In genomic region chr17:28451914-28452313, GRCm38 (mm10) we compare ENCODE assay signal across 20 mouse cellular contexts.
DNase-seq lines count a peak whose midpoint lies in the region; ATAC-seq and TF ChIP-seq lines count a peak whose summit lies in the region.
"Had no signal": no experiment of that assay in that cellular context is flagged by ENCODE, and none has a peak within 500 bp of the region (broad histone marks: within the 10 kb centered on the region; RNA-seq: fewer than 3 reads in every experiment).

No protein-coding gene starts in this region.

- no peak overlapping the region for H3K4me2 ChIP-seq in hindbrain, embryonic 15.5 days
- no peak overlapping the region for H3K4me2 ChIP-seq in kidney, postnatal 0 days (ENCODE audit: low read length)
- H3K4me2 ChIP-seq in kidney, embryonic 14.5 days (replicated peaks; ENCODE audit: low read depth, low read length), result no peak overlapping the region
- H3K4me2 ChIP-seq in midbrain, embryonic 16.5 days (ENCODE audit: low read length), result no peak overlapping the region
- H3K4me2 ChIP-seq in midbrain, embryonic 13.5 days (replicated peaks), result no peak overlapping the region
- H3K4me2 ChIP-seq: heart, embryonic 11.5 days; liver, embryonic 13.5 days; stomach, embryonic 15.5 days had no signal

- 88% methylated on average over 3 of the region's 3 CpGs for WGBS in hindbrain, embryonic 15.5 days
- WGBS in hindbrain, embryonic 10.5 days, result 91% methylated on average over 3 of the region's 3 CpGs
- WGBS in kidney, postnatal 0 days, result 74% methylated on average over 3 of the region's 3 CpGs
- 89% methylated on average over 3 of the region's 3 CpGs for WGBS in kidney, embryonic 14.5 days
- 83% methylated on average over 3 of the region's 3 CpGs for WGBS in midbrain, embryonic 16.5 days
- WGBS in midbrain, embryonic 13.5 days, result 97% methylated on average over 3 of the region's 3 CpGs

- TF ChIP-seq CTCF in kidney, postnatal 0 days (IDR thresholded peaks at IDR 0.05; ENCODE audit: low read depth), result no peak

- no peak overlapping the region for H3K9ac ChIP-seq in hindbrain, embryonic 15.5 days
- H3K9ac ChIP-seq in kidney, postnatal 0 days (ENCODE audit: low read depth, low read length), result no peak overlapping the region
- no peak overlapping the region for H3K9ac ChIP-seq in kidney, embryonic 14.5 days (ENCODE audit: low read depth, low read length)
- no peak overlapping the region for H3K9ac ChIP-seq in midbrain, embryonic 16.5 days (ENCODE audit: low read depth, low read length)
- no peak overlapping the region for H3K9ac ChIP-seq in midbrain, embryonic 13.5 days (replicated peaks)
- H3K9ac ChIP-seq: liver, embryonic 13.5 days; stomach, embryonic 15.5 days had no signal

- DNase-seq in hindbrain, embryonic 10.5 days (ENCODE audit: low spot score), result no peak
- DNase-seq in kidney, postnatal 0 days (ENCODE audit: low spot score), result no peak
- DNase-seq: adrenal gland, postnatal 14 days; cerebellum, adult 11 months; cerebellum, postnatal 10 days; gastrocnemius, adult 2 months; heart, postnatal 10 days; liver, embryonic 13.5 days; thymus, adult 18-20 months; thymus, postnatal 4 days had no signal

- H3K27me3 ChIP-seq in hindbrain, embryonic 15.5 days, result no peaks in the 10 kb centered on the region
- H3K27me3 ChIP-seq in hindbrain, embryonic 10.5 days (ENCODE audit: insufficient read depth, poor library complexity, severe bottlenecking), result no peaks in the 10 kb centered on the region
- H3K27me3 ChIP-seq in kidney, postnatal 0 days (ENCODE audit: insufficient read depth, low read length), result no peaks in the 10 kb centered on the region
- no peaks in the 10 kb centered on the region for H3K27me3 ChIP-seq in kidney, embryonic 14.5 days (ENCODE audit: control insufficient read depth, insufficient read depth, low read length)
- no peaks in the 10 kb centered on the region for H3K27me3 ChIP-seq in midbrain, embryonic 16.5 days (ENCODE audit: control insufficient read depth, insufficient read depth, low read depth, low read length)
- no peaks in the 10 kb centered on the region for H3K27me3 ChIP-seq in midbrain, embryonic 13.5 days
- H3K27me3 ChIP-seq: CH12.LX; liver, embryonic 13.5 days; stomach, embryonic 15.5 days had no signal

- H3K27ac ChIP-seq in hindbrain, embryonic 15.5 days (replicated peaks), result 0 out of 2 replicates have a peak overlapping the region, but pooled peaks have one; percentile 74
- H3K27ac ChIP-seq in hindbrain, embryonic 10.5 days, result no peak overlapping the region
- H3K27ac ChIP-seq in kidney, postnatal 0 days, result peak overlapping the region; percentile 68
- no peak overlapping the region for H3K27ac ChIP-seq in kidney, embryonic 14.5 days (ENCODE audit: low read depth, low read length)
- H3K27ac ChIP-seq in midbrain, embryonic 16.5 days (ENCODE audit: low read length), result peak overlapping the region; percentile 61; the same call in 1 of the 2 replicates
- H3K27ac ChIP-seq in midbrain, embryonic 13.5 days, result no peak overlapping the region
- H3K27ac ChIP-seq: gastrocnemius, adult 2 months; liver, embryonic 13.5 days had no signal

- ATAC-seq in hindbrain, embryonic 15.5 days (ENCODE audit: low FRiP score, low read depth), result no peak
- ATAC-seq in kidney, postnatal 0 days (replicated peaks; ENCODE audit: low FRiP score, low read depth), result no peak
- no peak for ATAC-seq in kidney, embryonic 14.5 days (ENCODE audit: low FRiP score, low TSS enrichment)
- no peak for ATAC-seq in midbrain, embryonic 16.5 days
- no peak for ATAC-seq in midbrain, embryonic 13.5 days
- ATAC-seq in cerebellum, adult (ENCODE audit: insufficient number of reproducible peaks, low FRiP score, low TSS enrichment), result no peak
- ATAC-seq: hindbrain, embryonic 16.5 days; lung, postnatal 0 days had no signal

- H3K4me1 ChIP-seq in hindbrain, embryonic 15.5 days (replicated peaks), result peaks cover 7% of the 10 kb centered on the region; the same call in 1 of the 2 replicates
- H3K4me1 ChIP-seq in hindbrain, embryonic 10.5 days (replicated peaks), result peaks cover 14% of the 10 kb centered on the region; the same call in 1 of the 2 replicates
- H3K4me1 ChIP-seq in kidney, postnatal 0 days (replicated peaks; ENCODE audit: insufficient read depth, low read length), result peaks cover 4% of the 10 kb centered on the region; the same call in 1 of the 2 replicates
- H3K4me1 ChIP-seq in kidney, embryonic 14.5 days (ENCODE audit: control insufficient read depth, insufficient read depth, low read length), result peaks cover 3% of the 10 kb centered on the region; the same call in 1 of the 2 replicates
- H3K4me1 ChIP-seq in midbrain, embryonic 16.5 days (ENCODE audit: control insufficient read depth, insufficient read depth, low read length), result peaks cover 15% of the 10 kb centered on the region
- H3K4me1 ChIP-seq in midbrain, embryonic 13.5 days (replicated peaks), result peaks cover 12% of the 10 kb centered on the region
- H3K4me1 ChIP-seq: stomach, embryonic 15.5 days had no signal

- no peaks in the 10 kb centered on the region for H3K9me3 ChIP-seq in hindbrain, embryonic 15.5 days
- no peaks in the 10 kb centered on the region for H3K9me3 ChIP-seq in hindbrain, embryonic 10.5 days
- H3K9me3 ChIP-seq in kidney, postnatal 0 days (replicated peaks; ENCODE audit: low read length), result no peaks in the 10 kb centered on the region
- no peaks in the 10 kb centered on the region for H3K9me3 ChIP-seq in kidney, embryonic 14.5 days (ENCODE audit: control insufficient read depth, low read length)
- H3K9me3 ChIP-seq in midbrain, embryonic 16.5 days (replicated peaks; ENCODE audit: control insufficient read depth, low read length, poor library complexity, severe bottlenecking), result no peaks in the 10 kb centered on the region
- no peaks in the 10 kb centered on the region for H3K9me3 ChIP-seq in midbrain, embryonic 13.5 days
- H3K9me3 ChIP-seq: liver, embryonic 13.5 days; stomach, embryonic 15.5 days had no signal

- no peaks in the 10 kb centered on the region for H3K36me3 ChIP-seq in hindbrain, embryonic 15.5 days
- no peaks in the 10 kb centered on the region for H3K36me3 ChIP-seq in hindbrain, embryonic 10.5 days
- H3K36me3 ChIP-seq in kidney, postnatal 0 days (ENCODE audit: insufficient read depth, low read length), result no peaks in the 10 kb centered on the region
- no peaks in the 10 kb centered on the region for H3K36me3 ChIP-seq in kidney, embryonic 14.5 days (ENCODE audit: control insufficient read depth, insufficient read depth, low read length)
- no peaks in the 10 kb centered on the region for H3K36me3 ChIP-seq in midbrain, embryonic 16.5 days (ENCODE audit: control insufficient read depth, insufficient read depth, low read length)
- no peaks in the 10 kb centered on the region for H3K36me3 ChIP-seq in midbrain, embryonic 13.5 days
- H3K36me3 ChIP-seq: liver, embryonic 13.5 days; stomach, embryonic 15.5 days had no signal

- no peak overlapping the region for H3K4me3 ChIP-seq in hindbrain, embryonic 15.5 days
- no peak overlapping the region for H3K4me3 ChIP-seq in hindbrain, embryonic 10.5 days
- H3K4me3 ChIP-seq in kidney, postnatal 0 days (replicated peaks; ENCODE audit: low read depth, low read length), result no peak overlapping the region
- no peak overlapping the region for H3K4me3 ChIP-seq in kidney, embryonic 14.5 days (ENCODE audit: low read length)
- H3K4me3 ChIP-seq in midbrain, embryonic 16.5 days (ENCODE audit: low read depth, low read length), result no peak overlapping the region
- no peak overlapping the region for H3K4me3 ChIP-seq in midbrain, embryonic 13.5 days (replicated peaks)
- H3K4me3 ChIP-seq: gastrocnemius, adult 2 months; liver, embryonic 13.5 days; stomach, embryonic 15.5 days had no signal

Comparison
In these comparisons a context has a peak if more than half of its experiments do, and no peak if none do; other contexts are left out.
1. H3K27ac ChIP-seq: peak in hindbrain, embryonic 15.5 days (single experiment), kidney, postnatal 0 days (single experiment) and midbrain, embryonic 16.5 days (single experiment); none in hindbrain, embryonic 10.5 days (single experiment), kidney, embryonic 14.5 days (single experiment) and midbrain, embryonic 13.5 days (single experiment).